Mouse (Mus musculus) kidney, postnatal 0 days (tissue): ENCODE results near the gene Vmn1r197. TPM values are rescaled to one million over a fixed set of nuclear protein-coding genes. Genes with fewer than 3 reads are reported as not detected.
A peak's percentile ranks its signal among the peaks of the same experiment; 100 is the strongest.
"Not testable (repeated sequence)": the region's sequence is repeated elsewhere in the genome, so short reads cannot be mapped to it uniquely, and the experiment has no call there.

Experiments used
- ATAC-seq: fragments of 200-750 bp; cut with Nextera tagmentation; replicated peaks from 2 replicates; pipeline ENCODE4 v1.8.0; 2017; ENCODE audit warnings: low read depth, moderate number of reproducible peaks, moderate TSS enrichment, moderate library complexity; ENCODE audit not compliant: low FRiP score
- DNase-seq: peaks from one replicate; pipeline ENCODE4 v3.0.0-alpha.2; 2016; ENCODE audit warnings: low spot score
- H3K27ac ChIP-seq: fragments of 300-500 bp; sonication (generic); 2 replicates; pipeline ENCODE4 v1.5.1; 2014; ENCODE audit warnings: mild to moderate bottlenecking
- H3K27me3 ChIP-seq: fragments of 300-500 bp; sonication (generic); 2 replicates; pipeline ENCODE4 v1.6.1; 2014; ENCODE audit warnings: low read length, mixed read lengths; ENCODE audit not compliant: insufficient read depth
- H3K36me3 ChIP-seq: fragments of 300-500 bp; sonication (generic); 2 replicates; pipeline ENCODE4 v1.6.1; 2014; ENCODE audit warnings: low read length, mixed read lengths; ENCODE audit not compliant: insufficient read depth
- H3K4me1 ChIP-seq: fragments of 300-500 bp; sonication (generic); replicated peaks from 2 replicates; pipeline ENCODE4 v1.6.1; 2014; ENCODE audit warnings: antibody characterized with exemption, low read length, mixed read lengths; ENCODE audit not compliant: insufficient read depth
- H3K4me2 ChIP-seq: fragments of 300-500 bp; sonication (generic); 2 replicates; pipeline ENCODE4 v1.6.1; 2014; ENCODE audit warnings: mild to moderate bottlenecking, low read length, moderate library complexity, mixed read lengths
- H3K4me3 ChIP-seq: fragments of 300-500 bp; sonication (generic); replicated peaks from 2 replicates; pipeline ENCODE4 v1.5.1; 2014; ENCODE audit warnings: low read depth, low read length
- H3K9ac ChIP-seq: fragments of 300-500 bp; sonication (generic); 2 replicates; pipeline ENCODE4 v1.6.1; 2014; ENCODE audit warnings: low read depth, low read length
- H3K9me3 ChIP-seq: fragments of 300-500 bp; sonication (generic); replicated peaks from 2 replicates; pipeline ENCODE4 v1.6.1; 2016; ENCODE audit warnings: low read length, inconsistent platforms, mixed read lengths
- CTCF ChIP-seq: IDR thresholded peaks from 2 replicates; pipeline ENCODE4 v1.5.1; 2016; ENCODE audit warnings: antibody characterized with exemption, low read depth, mild to moderate bottlenecking, moderate library complexity
- WGBS: fragments of 180-500 bp; shearing (Covaris S2); extraction: QIAGEN DNeasy Blood & Tissue Kit; methylation state at CpG from one replicate; pipeline ENCODE4 v1.1.7; 2014; 5-methylcytosine and 5-hydroxymethylcytosine counted together
- polyA plus RNA-seq: library from polyadenylated mRNA; unstranded; fragments of >200 nt; fragmentation: Nextera tagmentation; extraction: Ambion mirVana; gene quantifications from 2 replicates; pipeline ENCODE4 v1.2.1, GENCODE M21; 2015

The Vmn1r197 gene
- not detected in 2 replicates for polyA plus RNA-seq

DNA sequence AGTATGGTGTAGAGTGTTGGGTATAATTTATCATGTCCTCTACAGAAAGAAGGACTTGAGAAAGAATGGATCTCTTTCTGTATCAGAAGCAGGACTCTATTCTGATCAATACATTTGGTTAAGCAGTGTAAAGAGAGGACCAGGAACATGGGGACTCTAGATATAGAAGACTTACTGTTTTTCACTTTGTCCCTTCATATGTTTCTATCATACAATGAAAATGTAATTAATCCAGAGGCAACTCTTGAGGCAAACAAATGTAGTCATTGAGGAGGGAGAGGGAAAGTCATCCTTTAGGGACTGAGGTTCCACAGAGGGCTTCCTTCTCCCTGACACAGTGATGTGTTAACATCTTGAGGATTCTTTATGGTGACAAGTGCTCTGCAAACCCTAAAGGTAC lies at the start of gene Vmn1r197:
Gene Vmn1r197, plus strand, starts transcription at position 301 of the 400 bp plus-strand sequence.
- ATAC-seq (no peak), DNase-seq (no peak)
- Histone ChIP-seq H3K9me3 (no peaks in the 10 kb centered on the region), H3K4me1 (no peaks in the 10 kb centered on the region), H3K4me3 (no peak within 1 kb of the TSS), H3K36me3 (no peaks in the 10 kb centered on the region), H3K4me2 (no peak within 1 kb of the TSS), H3K9ac (no peak within 1 kb of the TSS), H3K27me3 (no peaks in the 10 kb centered on the region), H3K27ac (no peak within 1 kb of the TSS)
- TF ChIP-seq CTCF: no peak

DNA sequence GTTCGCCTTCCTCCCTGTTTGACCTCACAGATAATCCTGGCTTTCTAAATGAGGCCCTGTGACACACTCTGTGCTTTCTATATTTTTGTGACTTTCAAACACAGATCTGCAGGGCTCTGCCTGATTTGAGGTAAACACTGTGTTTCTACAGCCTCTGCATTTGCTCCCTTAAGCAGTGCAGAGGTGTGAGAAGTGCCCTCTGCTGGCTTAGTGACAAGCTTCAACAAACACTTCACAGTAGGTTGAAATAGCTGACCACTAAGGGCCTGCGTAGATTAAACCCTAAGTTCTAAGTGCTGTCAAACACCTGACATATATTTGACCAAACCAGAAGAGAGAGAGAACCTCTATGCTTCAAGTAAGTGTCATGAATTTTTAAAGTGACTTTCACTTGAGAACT lies 39.8 kb upstream of the Vmn1r197 start:
- no peak for DNase-seq
- Histone ChIP-seq H3K9me3 (no peaks in the 10 kb centered on the region), H3K4me1 (no peaks in the 10 kb centered on the region), H3K4me3 (no peak overlapping the region), H3K27me3 (no peaks in the 10 kb centered on the region), H3K27ac (no peak overlapping the region), H3K9ac (no peak overlapping the region), H3K36me3 (no peaks in the 10 kb centered on the region), H3K4me2 (no peak overlapping the region)
- 74% methylated on average over 2 of the region's 2 CpGs for WGBS
- no peak for ATAC-seq
- peak; percentile 10; the same call in 1 of the 2 replicates for TF ChIP-seq CTCF

DNA sequence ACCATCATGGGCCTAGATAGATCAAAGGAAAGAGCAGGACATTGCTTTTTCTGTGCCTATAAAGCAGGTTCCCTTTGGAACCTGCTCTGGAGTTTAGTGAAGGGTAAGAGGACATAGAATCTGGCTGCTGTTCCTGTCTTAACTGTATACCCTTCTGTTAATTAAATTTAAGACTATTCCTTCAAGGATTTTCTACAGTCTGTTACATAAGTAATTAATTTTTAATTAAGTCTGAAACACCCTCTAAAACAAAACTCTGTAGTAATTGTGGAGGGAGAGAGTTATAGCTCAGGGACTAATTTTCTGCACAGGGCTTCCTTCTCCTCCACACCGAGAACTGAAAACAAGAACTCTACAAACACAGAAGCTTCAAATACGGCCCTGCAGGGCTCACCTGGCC lies 34.8 kb upstream of the Vmn1r197 start, which contains the start of gene Vmn1r196:
Gene Vmn1r196, plus strand, starts transcription at position 301 of the 400 bp plus-strand sequence.
- no peak within 1 kb of the TSS for H3K4me2 ChIP-seq
- no peaks in the 10 kb centered on the region for H3K27me3 ChIP-seq
- TF ChIP-seq CTCF: no peak
- no peaks in the 10 kb centered on the region for H3K4me1 ChIP-seq
- H3K27ac ChIP-seq: no peak within 1 kb of the TSS
- DNase-seq (no peak), ATAC-seq (no peak)
- no peak within 1 kb of the TSS for H3K9ac ChIP-seq
- H3K36me3 ChIP-seq: no peaks in the 10 kb centered on the region
- H3K4me3 ChIP-seq: no peak within 1 kb of the TSS
- WGBS: 64% methylated on average over 2 of the region's 2 CpGs
- H3K9me3 ChIP-seq: no peaks in the 10 kb centered on the region

DNA sequence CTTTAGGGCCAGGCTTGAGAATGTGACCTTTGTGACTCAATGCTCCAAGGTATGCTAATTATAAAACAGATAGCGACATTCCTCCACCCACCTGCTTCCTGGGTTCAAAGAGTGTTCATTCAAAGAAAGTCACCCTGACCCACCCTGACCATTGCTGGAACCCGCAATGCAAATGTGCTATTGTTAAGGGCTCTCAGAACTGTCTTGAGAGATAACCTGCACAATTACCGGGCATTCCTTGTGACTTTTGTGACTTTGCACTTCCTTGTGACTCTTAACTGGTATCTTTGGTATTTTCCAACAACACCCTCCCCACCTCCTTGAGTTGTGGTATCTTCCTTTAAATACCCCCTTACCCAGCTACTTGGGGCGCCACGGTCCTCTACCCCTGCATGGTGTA lies 16.3 kb upstream of the Vmn1r197 start:
- not testable (repeated sequence) for H3K4me1 ChIP-seq, H3K4me2 ChIP-seq, H3K27me3 ChIP-seq, DNase-seq, H3K36me3 ChIP-seq, H3K4me3 ChIP-seq, H3K9ac ChIP-seq, H3K27ac ChIP-seq, H3K9me3 ChIP-seq, ATAC-seq
- WGBS: 88% methylated on average over 5 of the region's 5 CpGs

DNA sequence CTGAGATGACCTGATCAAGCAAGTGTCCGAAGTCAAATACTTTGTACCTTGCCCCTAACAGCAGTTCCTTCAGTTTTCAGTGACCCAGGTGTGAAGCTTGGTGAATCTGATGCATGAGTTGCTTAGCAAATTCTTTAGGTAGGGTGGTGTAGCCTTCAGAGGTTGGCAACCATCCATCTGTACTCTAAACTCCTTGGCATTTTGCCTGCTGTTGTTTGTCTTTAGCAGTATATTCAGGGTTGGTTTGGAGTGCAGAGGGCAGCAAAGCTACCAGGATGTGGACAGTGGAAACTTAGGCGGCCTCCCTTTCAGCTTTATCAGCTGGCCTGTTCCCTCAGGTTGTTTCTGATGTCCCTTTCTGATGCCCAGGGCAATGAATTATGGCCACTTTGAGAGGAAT lies 9.0 kb upstream of the Vmn1r197 start:
- H3K9me3 ChIP-seq: no peaks in the 10 kb centered on the region
- H3K9ac ChIP-seq: no peak overlapping the region
- peak; percentile 52; the same call in 1 of the 2 replicates for ATAC-seq
- no peaks in the 10 kb centered on the region for H3K4me1 ChIP-seq
- no peak overlapping the region for H3K4me3 ChIP-seq
- H3K27me3 ChIP-seq: no peaks in the 10 kb centered on the region
- no peaks in the 10 kb centered on the region for H3K36me3 ChIP-seq
- TF ChIP-seq CTCF: no peak
- DNase-seq: peak; percentile 1
- 75% methylated on average over 2 of the region's 2 CpGs for WGBS
- no peak overlapping the region for H3K4me2 ChIP-seq
- H3K27ac ChIP-seq: no peak overlapping the region

DNA sequence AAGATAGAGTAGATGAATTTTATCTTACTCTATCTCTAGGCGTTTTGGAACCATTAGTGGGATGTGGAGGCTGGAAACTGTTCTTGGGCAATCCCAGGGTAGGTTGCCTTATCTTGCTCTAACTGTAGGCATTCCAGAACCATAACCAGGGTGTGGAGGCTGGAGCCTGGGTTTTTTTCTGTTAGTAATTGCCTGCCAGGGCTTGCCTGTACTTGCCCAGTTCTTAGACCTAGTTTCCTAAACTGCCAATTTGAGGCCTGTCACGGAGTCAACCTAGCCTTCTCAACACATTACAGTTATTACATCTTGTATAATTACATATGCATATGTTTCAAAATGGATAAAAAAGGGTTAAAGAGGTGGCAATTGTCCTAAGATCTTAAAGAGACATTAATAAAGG lies 7.0 kb upstream of the Vmn1r197 start:
- Histone ChIP-seq H3K27me3 (no peaks in the 10 kb centered on the region), H3K27ac (no peak overlapping the region), H3K9me3 (no peaks in the 10 kb centered on the region), H3K4me1 (no peaks in the 10 kb centered on the region), H3K36me3 (no peaks in the 10 kb centered on the region), H3K9ac (no peak overlapping the region), H3K4me2 (no peak overlapping the region), H3K4me3 (no peak overlapping the region)
- TF ChIP-seq CTCF: no peak
- no peak for DNase-seq
- no peak for ATAC-seq
- 85% methylated on average over 2 of the region's 2 CpGs for WGBS

DNA sequence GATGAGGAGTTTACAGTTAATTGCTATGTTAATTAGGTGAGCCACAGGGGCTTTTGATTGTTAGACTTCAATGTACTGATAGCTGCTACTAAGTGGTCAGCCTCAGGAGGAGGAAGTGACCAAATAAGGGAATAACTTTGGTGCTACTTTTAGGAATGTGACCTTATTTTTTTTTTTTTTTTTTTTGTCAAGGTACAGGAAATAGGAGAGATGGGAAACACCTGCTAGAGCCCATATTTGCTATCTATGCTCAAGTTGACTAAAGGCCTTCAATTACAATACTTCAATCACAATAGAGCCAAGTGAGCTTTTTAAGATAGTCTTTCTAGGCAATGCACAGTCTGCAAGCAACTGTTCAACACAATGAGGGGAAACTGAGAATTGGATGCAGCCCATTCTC lies 4.3 kb upstream of the Vmn1r197 start:
- Histone ChIP-seq H3K27ac (no peak overlapping the region), H3K9ac (no peak overlapping the region), H3K4me2 (no peak overlapping the region), H3K9me3 (no peaks in the 10 kb centered on the region), H3K4me3 (no peak overlapping the region), H3K27me3 (no peaks in the 10 kb centered on the region), H3K4me1 (no peaks in the 10 kb centered on the region), H3K36me3 (no peaks in the 10 kb centered on the region)
- TF ChIP-seq CTCF: no peak
- no peak for ATAC-seq
- DNase-seq: no peak
